Mouse (Mus musculus) neural tube, embryonic 11.5 days (tissue): Measurements from ENCODE around the gene Gm11213. TPM values are rescaled to one million over a fixed set of nuclear protein-coding genes. Genes with fewer than 3 reads are reported as not detected.

ENCODE experiments used
- ATAC-seq: fragments of 200-750 bp; cut with Nextera tagmentation; 2 replicates; pipeline ENCODE4 v1.8.0; 2017; ENCODE audit warnings: moderate number of reproducible peaks, mild to moderate bottlenecking, moderate TSS enrichment, moderate library complexity; ENCODE audit not compliant: insufficient read depth, low FRiP score, low TSS enrichment
- DNase-seq: peaks from one replicate; pipeline ENCODE4 v3.0.0-alpha.2; 2015; ENCODE audit warnings: low spot score
- H3K27ac ChIP-seq: fragments of 300-500 bp; sonication (generic); 2 replicates; pipeline ENCODE4 v1.5.1; 2014; ENCODE audit warnings: low read depth, mild to moderate bottlenecking, low read length
- H3K27me3 ChIP-seq: fragments of 300-500 bp; sonication (generic); 2 replicates; pipeline ENCODE4 v1.6.1; 2014; ENCODE audit warnings: mild to moderate bottlenecking, low read length, mixed read lengths; ENCODE audit not compliant: control insufficient read depth, insufficient read depth
- H3K36me3 ChIP-seq: fragments of 300-500 bp; sonication (generic); 2 replicates; pipeline ENCODE4 v1.6.1; 2014; ENCODE audit warnings: mild to moderate bottlenecking, low read length, moderate library complexity, mixed read lengths; ENCODE audit not compliant: control insufficient read depth, insufficient read depth
- H3K4me1 ChIP-seq: fragments of 300-500 bp; sonication (generic); 2 replicates; pipeline ENCODE4 v1.6.1; 2014; ENCODE audit warnings: low read length, mixed read lengths; ENCODE audit not compliant: control insufficient read depth, insufficient read depth
- H3K4me2 ChIP-seq: fragments of 300-500 bp; sonication (generic); 2 replicates; pipeline ENCODE4 v1.6.1; 2014; ENCODE audit warnings: low read depth, mild to moderate bottlenecking, moderate library complexity
- H3K4me3 ChIP-seq: fragments of 300-500 bp; sonication (generic); 2 replicates; pipeline ENCODE4 v1.5.1; 2014; ENCODE audit warnings: low read depth, low read length
- H3K9ac ChIP-seq: fragments of 300-500 bp; sonication (generic); 2 replicates; pipeline ENCODE4 v1.6.1; 2014; ENCODE audit warnings: mild to moderate bottlenecking, low read length
- H3K9me3 ChIP-seq: fragments of 300-500 bp; sonication (generic); 2 replicates; pipeline ENCODE4 v1.6.1; 2016; ENCODE audit warnings: low read length; ENCODE audit not compliant: control insufficient read depth
- WGBS: fragments of 180-500 bp; shearing (Covaris S2); extraction: QIAGEN DNeasy Blood & Tissue Kit; methylation state at CpG from one replicate; pipeline ENCODE4 v1.1.7; 2014; 5-methylcytosine and 5-hydroxymethylcytosine counted together
- polyA plus RNA-seq: library from polyadenylated mRNA; unstranded; fragments of >200 nt; fragmentation: Nextera tagmentation; extraction: Ambion mirVana; gene quantifications from 2 replicates; pipeline ENCODE4 v1.2.1, GENCODE M21; 2014

Gene Gm11213
- polyA plus RNA-seq, 1 experiment from 2014 or later, result not detected

DNA sequence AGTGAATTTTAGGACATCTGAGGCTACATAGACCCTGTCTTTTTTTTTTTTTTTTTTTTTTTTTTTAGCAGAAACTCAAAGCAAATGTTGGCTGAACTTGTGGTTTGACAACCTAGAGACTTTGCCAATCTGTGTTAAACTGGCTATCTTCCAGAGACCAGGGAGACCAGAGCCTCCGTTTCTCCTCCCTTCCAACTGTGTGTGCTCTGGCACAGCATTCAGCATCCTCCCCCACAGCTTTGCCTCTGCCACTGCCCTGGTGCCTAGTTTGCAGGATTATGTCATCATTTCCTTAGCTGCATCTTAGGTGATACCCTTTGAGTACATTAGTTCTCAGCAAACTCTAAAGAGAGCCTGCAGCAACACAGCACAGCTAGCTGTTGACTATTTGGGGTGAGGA lies 57.3 kb downstream of the Gm11213 start:
- ATAC-seq (no peak), DNase-seq (no peak)
- Histone ChIP-seq H3K4me3 (no peak overlapping the region), H3K4me2 (no peak overlapping the region), H3K9ac (no peak overlapping the region), H3K27me3 (no peaks in the 10 kb centered on the region), H3K36me3 (peaks cover 10% of the 10 kb centered on the region), H3K4me1 (peaks cover 16% of the 10 kb centered on the region), H3K27ac (no peak overlapping the region), H3K9me3 (no peaks in the 10 kb centered on the region)
- WGBS, result 100% methylated on average over 1 of the region's 1 CpGs

Other genes with a start within 250 kb of the Gm11213 start
- not detected in 2 replicates for gene Orm3, start 249.1 kb downstream of the Gm11213 start, polyA plus RNA-seq
- gene Orm2, start 242.8 kb downstream of the Gm11213 start, polyA plus RNA-seq, result not detected in 2 replicates
- 6.0 and 6.9 TPM in 2 replicates for gene Akna, start 201.9 kb downstream of the Gm11213 start, polyA plus RNA-seq
- gene Whrn, start 109.3 kb downstream of the Gm11213 start, polyA plus RNA-seq, result 8.0 and 10.5 TPM in 2 replicates
- gene Atp6v1g1, start 60.5 kb downstream of the Gm11213 start, polyA plus RNA-seq, result 388 and 403 TPM in 2 replicates
- gene Tmem268, start 46.5 kb downstream of the Gm11213 start, polyA plus RNA-seq, result 5.6 and 6.2 TPM in 2 replicates
- not detected in 2 replicates for gene Tex48, start 17.2 kb upstream of the Gm11213 start, polyA plus RNA-seq
- gene Gm11214, start 58.1 kb upstream of the Gm11213 start, polyA plus RNA-seq, result not detected in 2 replicates
- gene Tnfsf15, start 139.9 kb upstream of the Gm11213 start, polyA plus RNA-seq, result not detected in 2 replicates